Mouse (Mus musculus) heart, embryonic 14.5 days (tissue): Measurements from ENCODE around the gene Rapgef2. TPM values are rescaled to one million over a fixed set of nuclear protein-coding genes. Genes with fewer than 3 reads are reported as not detected.
"Not testable (repeated sequence)": the region's sequence is repeated elsewhere in the genome, so short reads cannot be mapped to it uniquely, and the experiment has no call there.

Source experiments
- ATAC-seq: fragments of 200-750 bp; cut with Nextera tagmentation; 2 replicates; pipeline ENCODE4 v1.8.0; 2017; ENCODE audit warnings: low read depth, moderate TSS enrichment; ENCODE audit not compliant: insufficient number of reproducible peaks, insufficient read depth, low FRiP score
- H3K27ac ChIP-seq, 2 experiments: fragments of 200-500 bp in 1 of 2; fragments of 300-500 bp in 1 of 2; sonication (generic) in 1 of 2; replicated peaks in 1 of 2; 2 replicates each; pipeline ENCODE4 v1.5.1; 2012 to 2014; ENCODE audit warnings: low read depth in 2 of 2, low read length in 2 of 2, control low read depth in 1 of 2, mild to moderate bottlenecking in 1 of 2, mixed read lengths in 1 of 2; ENCODE audit not compliant: control insufficient read depth in 1 of 2, insufficient read depth in 1 of 2
- H3K27me3 ChIP-seq: fragments of 300-500 bp; sonication (generic); 2 replicates; pipeline ENCODE4 v1.6.1; 2014; ENCODE audit warnings: mild to moderate bottlenecking, low read length, control low read depth; ENCODE audit not compliant: control insufficient read depth, insufficient read depth
- H3K36me3 ChIP-seq: fragments of 300-500 bp; sonication (generic); 2 replicates; pipeline ENCODE4 v1.6.1; 2014; ENCODE audit warnings: mild to moderate bottlenecking, control low read depth, low read length, mixed read lengths; ENCODE audit not compliant: control insufficient read depth, insufficient read depth
- H3K4me1 ChIP-seq, 2 experiments: fragments of 200-500 bp in 1 of 2; fragments of 300-500 bp in 1 of 2; sonication (generic) in 1 of 2; 2 replicates each; pipeline ENCODE4 v1.6.1; 2012 to 2014; ENCODE audit warnings: low read length in 2 of 2, control low read depth in 1 of 2, mixed read lengths in 1 of 2; ENCODE audit not compliant: control insufficient read depth in 2 of 2, insufficient read depth in 2 of 2
- H3K4me2 ChIP-seq: fragments of 300-500 bp; sonication (generic); 2 replicates; pipeline ENCODE4 v1.6.1; 2014; ENCODE audit warnings: mild to moderate bottlenecking, low read length
- H3K4me3 ChIP-seq, 2 experiments: fragments of 200-500 bp in 1 of 2; fragments of 300-500 bp in 1 of 2; sonication (generic) in 1 of 2; 2 replicates each; pipeline ENCODE4 v1.5.1; 2012 to 2014; ENCODE audit warnings: low read length in 2 of 2, mild to moderate bottlenecking in 2 of 2, control low read depth in 1 of 2, low read depth in 1 of 2, moderate library complexity in 1 of 2; ENCODE audit not compliant: control insufficient read depth in 1 of 2, insufficient read depth in 1 of 2
- H3K9ac ChIP-seq: fragments of 300-500 bp; sonication (generic); 2 replicates; pipeline ENCODE4 v1.6.1; 2014; ENCODE audit warnings: mild to moderate bottlenecking, low read length
- H3K9me3 ChIP-seq: fragments of 300-500 bp; sonication (generic); 2 replicates; pipeline ENCODE4 v1.6.1; 2016; ENCODE audit warnings: low read length, control low read depth; ENCODE audit not compliant: control insufficient read depth
- WGBS: fragments of 180-500 bp; shearing (Covaris S2); extraction: QIAGEN DNeasy Blood & Tissue Kit; methylation state at CpG from one replicate; pipeline ENCODE4 v1.1.7; 2014; 5-methylcytosine and 5-hydroxymethylcytosine counted together
- polyA plus RNA-seq: library from polyadenylated mRNA; unstranded; fragments of >200 nt; fragmentation: Nextera tagmentation; extraction: Ambion mirVana; gene quantifications from 2 replicates; pipeline ENCODE4 v1.2.1, GENCODE M21; 2014

Rapgef2 gene
- polyA plus RNA-seq, 1 experiment from 2014 or later, result 7.3 TPM

- no peak overlapping the region for H3K4me3 ChIP-seq
- no peak overlapping the region for H3K9ac ChIP-seq
- no peaks in the 10 kb centered on the region for H3K27me3 ChIP-seq
- WGBS, result 84% methylated on average over 6 of the region's 6 CpGs
- 0 out of 2 replicates have a peak, but pooled peaks cover 2% of the 10 kb centered on the region for H3K36me3 ChIP-seq
- H3K9me3 ChIP-seq, result no peaks in the 10 kb centered on the region
- peaks cover 17 to 56% of the 10 kb centered on the region in 2 experiments for H3K4me1 ChIP-seq
- H3K27ac ChIP-seq, result peak overlapping the region in 1 of 2 experiments; percentile 92; a peak in 1 of 4 replicates
- no peak for ATAC-seq
- peak overlapping the region; percentile 74 for H3K4me2 ChIP-seq
These were observed 108.2 kb downstream of the Rapgef2 start for GRCm38 (mm10) chr3:79178070-79178469.

GRCm38 (mm10) chr3:79177136-79177870 is 109.0 kb downstream of the Rapgef2 start:
- no peaks in the 10 kb centered on the region for H3K9me3 ChIP-seq
- peaks cover 10% of the 10 kb centered on the region for H3K36me3 ChIP-seq
- WGBS, result 79% methylated on average over 8 of the region's 8 CpGs
- no peak overlapping the region for H3K27ac ChIP-seq
- no peak overlapping the region for H3K4me3 ChIP-seq
- H3K27me3 ChIP-seq, result no peaks in the 10 kb centered on the region
- H3K4me1 ChIP-seq, result peaks cover 17 to 56% of the 10 kb centered on the region in 2 experiments
- H3K9ac ChIP-seq, result no peak overlapping the region
- no peak overlapping the region for H3K4me2 ChIP-seq
- no peak for ATAC-seq

GRCm38 (mm10) chr3:79174168-79174567 is 112.1 kb downstream of the Rapgef2 start:
- Histone ChIP-seq H3K27ac (no peak overlapping the region), H3K36me3 (peaks cover 23% of the 10 kb centered on the region), H3K4me3 (no peak overlapping the region), H3K4me1 (peaks cover 9 to 28% of the 10 kb centered on the region in 2 experiments), H3K27me3 (no peaks in the 10 kb centered on the region), H3K9me3 (no peaks in the 10 kb centered on the region), H3K9ac (no peak overlapping the region), H3K4me2 (no peak overlapping the region)
- 90% methylated on average over 6 of the region's 6 CpGs for WGBS
- ATAC-seq, result no peak

GRCm38 (mm10) chr3:79173291-79173690 is 113.0 kb downstream of the Rapgef2 start:
- H3K27ac ChIP-seq, result no peak overlapping the region
- peaks cover 8 to 26% of the 10 kb centered on the region in 2 experiments for H3K4me1 ChIP-seq
- H3K9me3 ChIP-seq, result no peaks in the 10 kb centered on the region
- H3K4me3 ChIP-seq, result no peak overlapping the region
- H3K27me3 ChIP-seq, result no peaks in the 10 kb centered on the region
- ATAC-seq, result no peak
- WGBS, result 88% methylated on average over 5 of the region's 5 CpGs
- H3K36me3 ChIP-seq, result peaks cover 23% of the 10 kb centered on the region
- no peak overlapping the region for H3K9ac ChIP-seq
- H3K4me2 ChIP-seq, result no peak overlapping the region

- 94% methylated on average over 8 of the region's 8 CpGs for WGBS
- H3K4me1 ChIP-seq, H3K4me2 ChIP-seq, ATAC-seq, H3K4me3 ChIP-seq, H3K27me3 ChIP-seq, H3K9ac ChIP-seq, H3K9me3 ChIP-seq, H3K27ac ChIP-seq: not testable (repeated sequence)
- peaks cover 23% of the 10 kb centered on the region for H3K36me3 ChIP-seq
These were observed 115.2 kb downstream of the Rapgef2 start for GRCm38 (mm10) chr3:79171146-79171545.

- H3K9ac ChIP-seq, result 0 out of 2 replicates have a peak overlapping the region, but pooled peaks have one; percentile 16
- no peak for ATAC-seq
- H3K27me3 ChIP-seq, result no peaks in the 10 kb centered on the region
- peaks cover 23% of the 10 kb centered on the region for H3K36me3 ChIP-seq
- no peak overlapping the region for H3K4me2 ChIP-seq
- H3K27ac ChIP-seq, result 0 out of 4 replicates have a peak overlapping the region, but pooled peaks of 1 of the 2 experiments have one; percentile 3
- peaks cover 4 to 10% of the 10 kb centered on the region in 2 experiments; a peak in 3 of 4 replicates for H3K4me1 ChIP-seq
- H3K9me3 ChIP-seq, result no peaks in the 10 kb centered on the region
- H3K4me3 ChIP-seq, result no peak overlapping the region
- WGBS, result 12% methylated on average over 2 of the region's 2 CpGs
These were observed 118.0 kb downstream of the Rapgef2 start for GRCm38 (mm10) chr3:79168168-79168827.

- Histone ChIP-seq H3K4me2 (no peak overlapping the region), H3K9ac (no peak overlapping the region), H3K9me3 (no peaks in the 10 kb centered on the region), H3K4me1 (peaks cover 10 to 17% of the 10 kb centered on the region in 2 experiments), H3K27ac (no peak overlapping the region), H3K36me3 (peaks cover 16% of the 10 kb centered on the region), H3K27me3 (no peaks in the 10 kb centered on the region), H3K4me3 (no peak overlapping the region)
- WGBS, result 79% methylated on average over 2 of the region's 2 CpGs
- no peak for ATAC-seq
These were observed 118.7 kb downstream of the Rapgef2 start for GRCm38 (mm10) chr3:79167586-79167985.
